Mouse (Mus musculus) limb, embryonic 14.5 days (tissue): ENCODE measurements around the gene Ngfr. TPM values are rescaled to one million over a fixed set of nuclear protein-coding genes. Genes with fewer than 3 reads are reported as not detected.

Experiments
- ATAC-seq: fragments of 200-750 bp; cut with Nextera tagmentation; 2 replicates; pipeline ENCODE4 v1.8.0; 2017; ENCODE audit warnings: low read depth, moderate number of reproducible peaks, moderate TSS enrichment; ENCODE audit not compliant: low FRiP score
- DNase-seq: peaks from one replicate; pipeline ENCODE4 v3.0.0-alpha.2; 2015; ENCODE audit warnings: low spot score
- H3K27ac ChIP-seq: fragments of 300-500 bp; sonication (generic); replicated peaks from 2 replicates; pipeline ENCODE4 v1.5.1; 2014; ENCODE audit warnings: low read depth, mild to moderate bottlenecking, low read length, moderate library complexity, mixed read lengths
- H3K27me3 ChIP-seq: fragments of 300-500 bp; sonication (generic); 2 replicates; pipeline ENCODE4 v1.6.1; 2014; ENCODE audit warnings: low read length, mixed read lengths; ENCODE audit not compliant: control insufficient read depth, insufficient read depth
- H3K36me3 ChIP-seq: fragments of 300-500 bp; sonication (generic); 2 replicates; pipeline ENCODE4 v1.6.1; 2014; ENCODE audit warnings: mild to moderate bottlenecking, low read length, moderate library complexity, mixed read lengths; ENCODE audit not compliant: control insufficient read depth, insufficient read depth
- H3K4me1 ChIP-seq: fragments of 300-500 bp; sonication (generic); 2 replicates; pipeline ENCODE4 v1.6.1; 2014; ENCODE audit warnings: antibody characterized with exemption, low read length, mixed read lengths; ENCODE audit not compliant: control insufficient read depth, insufficient read depth
- H3K4me2 ChIP-seq: fragments of 300-500 bp; sonication (generic); replicated peaks from 2 replicates; pipeline ENCODE4 v1.6.1; 2014; ENCODE audit warnings: low read depth, mild to moderate bottlenecking, low read length, moderate library complexity; ENCODE audit not compliant: severe bottlenecking
- H3K4me3 ChIP-seq: fragments of 300-500 bp; sonication (generic); replicated peaks from 2 replicates; pipeline ENCODE4 v1.5.1; 2014; ENCODE audit warnings: low read length
- H3K9ac ChIP-seq: fragments of 300-500 bp; sonication (generic); 2 replicates; pipeline ENCODE4 v1.6.1; 2014; ENCODE audit warnings: mild to moderate bottlenecking, low read depth, low read length, moderate library complexity; ENCODE audit not compliant: severe bottlenecking
- H3K9me3 ChIP-seq: fragments of 300-500 bp; sonication (generic); 2 replicates; pipeline ENCODE4 v1.6.1; 2016; ENCODE audit warnings: low read length; ENCODE audit not compliant: control insufficient read depth
- POLR2A ChIP-seq: fragments of 200-500 bp; IDR thresholded peaks from 2 replicates; pipeline ENCODE4 v1.8.0; 2012; ENCODE audit warnings: inconsistent platforms, mild to moderate bottlenecking, moderate library complexity, borderline replicate concordance; ENCODE audit not compliant: insufficient read depth, insufficient read length; ENCODE audit errors: extremely low read depth
- WGBS: fragments of 180-500 bp; shearing (Covaris S2); extraction: QIAGEN DNeasy Blood & Tissue Kit; methylation state at CpG from one replicate; pipeline ENCODE4 v1.1.7; 2014; 5-methylcytosine and 5-hydroxymethylcytosine counted together
- polyA plus RNA-seq, 2 experiments: library from polyadenylated mRNA; depleted of rRNA in 1 of 2; stranded (reverse) in 1 of 2; unstranded in 1 of 2; fragments of >200 nt; fragmentation: Nextera tagmentation in 1 of 2; extraction: Ambion mirVana in 1 of 2; gene quantifications; 2 replicates each; pipeline versions ENCODE4 v1.2.1 to v1.2.3; 2012 to 2014

Ngfr gene
- polyA plus RNA-seq (2012; rRNA removed): 52.7 and 74.9 TPM in 2 replicates
- 30.4 and 32.3 TPM in 2 replicates for polyA plus RNA-seq (2014; fragmentation: Nextera tagmentation; extraction: Ambion mirVana)

DNA sequence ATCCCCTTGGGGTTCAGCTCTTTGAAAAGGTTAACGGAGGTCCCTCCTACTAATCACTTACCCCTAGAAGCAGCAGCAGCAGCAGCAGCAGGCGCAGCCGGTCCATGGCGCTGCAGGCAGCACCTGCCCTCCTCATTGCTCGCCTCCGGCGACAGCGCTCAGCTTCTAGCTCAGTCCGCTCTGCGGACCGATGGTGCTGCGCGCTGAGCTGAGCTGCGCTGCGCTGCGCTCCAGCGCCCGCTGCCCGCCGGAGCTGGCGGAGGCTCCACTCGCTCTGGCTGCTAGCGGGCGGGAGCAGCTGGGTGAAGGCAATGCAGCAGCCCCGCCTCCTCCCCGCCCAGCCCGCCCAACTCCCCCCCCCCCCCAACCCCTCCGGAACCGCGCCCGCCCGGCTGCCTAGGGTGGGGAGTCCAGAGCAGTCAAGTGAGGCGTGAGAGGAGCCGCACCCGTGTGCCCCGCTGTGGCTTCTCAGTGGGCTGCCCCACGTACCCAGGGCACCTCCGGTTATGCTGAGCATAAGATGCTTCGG, at the start of gene Ngfr:
Ngfr (minus strand) TSS at position 313 of the 529 bp plus-strand sequence.
- WGBS: 0% methylated on average over 29 of the region's 39 CpGs
- H3K4me2 ChIP-seq: peak within 1 kb of the TSS; percentile 85
- peak; percentile 65 for DNase-seq
- H3K4me3 ChIP-seq: peak within 1 kb of the TSS; percentile 47
- no peaks in the 10 kb centered on the region for H3K9me3 ChIP-seq
- peak; percentile 74 for ATAC-seq
- H3K4me1 ChIP-seq: peaks cover 40% of the 10 kb centered on the region
- peaks cover 60% of the 10 kb centered on the region for H3K27me3 ChIP-seq
- H3K36me3 ChIP-seq: no peaks in the 10 kb centered on the region
- no peak within 1 kb of the TSS for H3K27ac ChIP-seq
- H3K9ac ChIP-seq: peak within 1 kb of the TSS; percentile 45
- TF ChIP-seq POLR2A: peak; percentile 82; the same call in 1 of the 2 replicates

DNA sequence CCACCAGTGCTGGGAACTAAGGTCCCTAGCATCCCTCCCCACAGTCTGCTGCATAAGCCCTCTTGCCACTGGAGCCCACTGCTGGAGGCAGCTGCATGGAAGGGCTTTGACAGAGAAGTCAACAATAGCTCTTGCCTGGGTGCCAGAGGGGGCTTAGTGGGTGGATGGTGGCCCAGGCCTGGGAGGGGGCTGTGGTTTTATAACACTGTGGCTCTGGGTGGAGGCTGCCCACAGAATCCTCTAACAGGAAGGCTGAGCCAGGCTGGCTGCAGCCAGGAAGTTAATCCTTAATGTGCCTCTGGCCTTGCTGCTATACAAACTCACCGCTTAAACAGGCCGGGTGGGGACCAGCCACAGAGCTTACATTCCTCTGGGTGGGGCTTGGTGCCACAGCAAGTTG, 47.5 kb upstream of the Ngfr start:
- no peak for DNase-seq
- no peak overlapping the region for H3K27ac ChIP-seq
- 17% methylated on average over 2 of the region's 2 CpGs for WGBS
- no peak for ATAC-seq
- no peaks in the 10 kb centered on the region for H3K27me3 ChIP-seq
- H3K4me3 ChIP-seq: no peak overlapping the region
- no peak overlapping the region for H3K4me2 ChIP-seq
- H3K9ac ChIP-seq: no peak overlapping the region
- no peaks in the 10 kb centered on the region for H3K36me3 ChIP-seq
- peaks cover 34% of the 10 kb centered on the region for H3K4me1 ChIP-seq
- TF ChIP-seq POLR2A: no peak
- H3K9me3 ChIP-seq: no peaks in the 10 kb centered on the region

GRCm38 (mm10) chr11:95633512-95634000, 46.0 kb upstream of the Ngfr start:
- H3K27ac ChIP-seq: no peak overlapping the region
- H3K9ac ChIP-seq: no peak overlapping the region
- H3K36me3 ChIP-seq: no peaks in the 10 kb centered on the region
- no peaks in the 10 kb centered on the region for H3K9me3 ChIP-seq
- H3K4me3 ChIP-seq: no peak overlapping the region
- TF ChIP-seq POLR2A: no peak
- H3K27me3 ChIP-seq: no peaks in the 10 kb centered on the region
- 72% methylated on average over 2 of the region's 2 CpGs for WGBS
- ATAC-seq (peak; percentile 21; the same call in 1 of the 2 replicates), DNase-seq (no peak)
- peaks cover 30% of the 10 kb centered on the region for H3K4me1 ChIP-seq
- no peak overlapping the region for H3K4me2 ChIP-seq

- 86% methylated on average over 6 of the region's 6 CpGs for WGBS
- H3K9ac ChIP-seq: no peak overlapping the region
- TF ChIP-seq POLR2A: no peak
Measured at GRCm38 (mm10) chr11:95632474-95632873, 44.9 kb upstream of the Ngfr start.

GRCm38 (mm10) chr11:95631301-95631700, 43.8 kb upstream of the Ngfr start:
- Histone ChIP-seq H3K27me3 (no peaks in the 10 kb centered on the region), H3K9me3 (no peaks in the 10 kb centered on the region), H3K4me1 (peaks cover 30% of the 10 kb centered on the region), H3K9ac (no peak overlapping the region), H3K36me3 (no peaks in the 10 kb centered on the region), H3K27ac (peak overlapping the region; percentile 76), H3K4me3 (no peak overlapping the region), H3K4me2 (0 out of 2 replicates have a peak overlapping the region, but pooled peaks have one; percentile 7)
- 20% methylated on average over 4 of the region's 4 CpGs for WGBS
- no peak for TF ChIP-seq POLR2A
- ATAC-seq: peak; percentile 81
- DNase-seq: peak; percentile 67

More at GRCm38 (mm10) chr11:95632474-95632873, 44.9 kb upstream of the Ngfr start:
- DNase-seq (no peak), ATAC-seq (no peak)
- no peak overlapping the region for H3K4me3 ChIP-seq
- H3K9me3 ChIP-seq: no peaks in the 10 kb centered on the region
- no peaks in the 10 kb centered on the region for H3K36me3 ChIP-seq
- H3K27ac ChIP-seq: peak overlapping the region; percentile 76
- peaks cover 30% of the 10 kb centered on the region for H3K4me1 ChIP-seq
- no peaks in the 10 kb centered on the region for H3K27me3 ChIP-seq
- H3K4me2 ChIP-seq: no peak overlapping the region
